Mouse (Mus musculus): ENCODE measurements around the gene Grm3. TPM values are rescaled to one million over a fixed set of nuclear protein-coding genes. Genes with fewer than 3 reads are reported as not detected.

Gene Grm3
- polyA plus RNA-seq (2012; rRNA removed): 47.5 and 54.4 TPM in 2 replicates

GRCm38 (mm10) chr5:9724956-9725600 lies at the start of gene Grm3:
Grm3 (minus strand) TSS chr5:9725170.
- Histone ChIP-seq H3K4me3 (ENCODE audit: insufficient read depth, low read length) (peak within 1 kb of the TSS; percentile 86), H3K4me1 (ENCODE audit: control insufficient read depth, insufficient read depth, low read length) (no peaks in the 10 kb centered on the region), H3K27ac (ENCODE audit: insufficient read depth, low read length) (peak within 1 kb of the TSS; percentile 91)
- TF ChIP-seq POLR2A (IDR thresholded peaks at IDR 0.05; ENCODE audit: extremely low read depth, insufficient read depth, low read length) (0 out of 2 replicates have a peak, but pooled peaks have one; percentile 0), CTCF (IDR thresholded peaks at IDR 0.05; ENCODE audit: extremely low read depth, insufficient read depth, low read length) (no peak)

DNA sequence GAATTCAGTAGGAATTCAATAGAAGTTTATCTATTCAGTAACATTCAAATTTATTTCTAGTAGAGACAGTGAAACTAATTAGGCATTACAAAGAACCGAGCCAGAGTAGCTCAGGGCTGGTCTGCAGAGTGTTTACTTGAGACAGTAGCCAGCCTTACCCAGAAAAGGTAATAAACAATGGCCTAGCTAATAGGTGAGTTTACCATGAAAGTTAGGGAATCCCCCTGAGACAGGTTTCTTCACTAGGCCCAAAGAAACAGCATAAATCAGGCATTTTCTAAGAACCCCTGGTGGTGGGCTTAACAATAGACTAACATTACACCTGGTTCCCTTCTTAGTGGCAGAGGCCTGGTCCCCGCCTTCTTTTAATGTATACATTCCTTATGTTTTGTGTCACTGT lies 30.8 kb upstream of the Grm3 start:
- Histone ChIP-seq H3K4me3 (ENCODE audit: insufficient read depth, low read length) (no peak overlapping the region), H3K4me1 (ENCODE audit: control insufficient read depth, insufficient read depth, low read length) (no peaks in the 10 kb centered on the region), H3K27ac (ENCODE audit: insufficient read depth, low read length) (no peak overlapping the region)
- no peak for TF ChIP-seq POLR2A (IDR thresholded peaks at IDR 0.05; ENCODE audit: extremely low read depth, insufficient read depth, low read length)
- TF ChIP-seq CTCF (IDR thresholded peaks at IDR 0.05; ENCODE audit: extremely low read depth, insufficient read depth, low read length): no peak

- no peaks in the 10 kb centered on the region for H3K4me1 ChIP-seq (ENCODE audit: control insufficient read depth, insufficient read depth, low read length)
- H3K27ac ChIP-seq (ENCODE audit: insufficient read depth, low read length): no peak overlapping the region
- no peak overlapping the region for H3K4me3 ChIP-seq (ENCODE audit: insufficient read depth, low read length)
- TF ChIP-seq POLR2A (IDR thresholded peaks at IDR 0.05; ENCODE audit: extremely low read depth, insufficient read depth, low read length) (no peak), CTCF (IDR thresholded peaks at IDR 0.05; ENCODE audit: extremely low read depth, insufficient read depth, low read length) (no peak)
These were observed 23.2 kb upstream of the Grm3 start for GRCm38 (mm10) chr5:9748184-9748583.

GRCm38 (mm10) chr5:9744120-9744519 lies 19.1 kb upstream of the Grm3 start:
- H3K4me3 ChIP-seq (ENCODE audit: insufficient read depth, low read length): no peak overlapping the region

DNA sequence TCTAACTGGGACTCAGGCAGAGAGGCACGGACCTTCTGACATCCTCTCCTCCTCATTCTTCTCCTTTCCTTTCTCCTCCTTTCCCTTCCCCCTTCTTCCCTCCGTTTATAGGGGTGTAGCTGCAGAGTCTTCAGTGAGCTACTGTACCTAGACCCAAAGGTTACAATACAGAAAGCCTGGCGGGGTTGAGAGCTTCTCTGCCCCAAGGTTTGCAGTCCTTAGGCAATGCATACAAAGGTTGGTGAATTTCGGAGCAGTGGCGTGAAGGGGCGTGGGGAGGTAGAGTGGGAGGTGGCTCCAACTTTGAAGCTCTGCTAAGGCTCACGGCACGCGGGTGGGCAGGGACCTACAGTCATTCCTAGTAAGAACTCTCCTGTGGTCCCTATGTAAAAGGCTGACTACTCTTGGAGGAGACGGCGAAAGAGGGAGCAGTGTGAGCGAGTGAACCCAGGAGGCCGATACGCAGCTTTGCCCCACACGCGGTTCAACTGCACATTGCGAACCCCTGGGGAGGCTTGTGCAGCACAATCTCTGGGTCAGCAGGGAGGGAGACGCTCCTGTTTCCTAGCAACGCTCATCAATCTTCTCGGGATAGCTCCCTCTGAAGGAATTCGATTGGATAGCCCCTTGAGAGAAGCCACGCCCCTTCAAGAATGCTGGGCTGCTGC lies 765 bp upstream of the Grm3 start:
- H3K27ac ChIP-seq (ENCODE audit: insufficient read depth, low read length): peak overlapping the region; percentile 91
- TF ChIP-seq CTCF (IDR thresholded peaks at IDR 0.05; ENCODE audit: extremely low read depth, insufficient read depth, low read length) (no peak), POLR2A (IDR thresholded peaks at IDR 0.05; ENCODE audit: extremely low read depth, insufficient read depth, low read length) (peak; percentile 82)
- no peaks in the 10 kb centered on the region for H3K4me1 ChIP-seq (ENCODE audit: control insufficient read depth, insufficient read depth, low read length)
- peak overlapping the region; percentile 86 for H3K4me3 ChIP-seq (ENCODE audit: insufficient read depth, low read length)

More at GRCm38 (mm10) chr5:9744120-9744519, 19.1 kb upstream of the Grm3 start:
- no peak for TF ChIP-seq POLR2A (IDR thresholded peaks at IDR 0.05; ENCODE audit: extremely low read depth, insufficient read depth, low read length)
- TF ChIP-seq CTCF (IDR thresholded peaks at IDR 0.05; ENCODE audit: extremely low read depth, insufficient read depth, low read length): no peak
- Histone ChIP-seq H3K27ac (ENCODE audit: insufficient read depth, low read length) (no peak overlapping the region), H3K4me1 (ENCODE audit: control insufficient read depth, insufficient read depth, low read length) (no peaks in the 10 kb centered on the region)

GRCm38 (mm10) chr5:9724287-9724955 lies 549 bp downstream of the Grm3 start:
- peaks cover 1% of the 10 kb centered on the region; the same call in 1 of the 2 replicates for H3K4me1 ChIP-seq (ENCODE audit: control insufficient read depth, insufficient read depth, low read length)
- H3K27ac ChIP-seq (ENCODE audit: insufficient read depth, low read length): peak overlapping the region; percentile 91
- peak overlapping the region; percentile 86 for H3K4me3 ChIP-seq (ENCODE audit: insufficient read depth, low read length)
- TF ChIP-seq POLR2A (IDR thresholded peaks at IDR 0.05; ENCODE audit: extremely low read depth, insufficient read depth, low read length) (0 out of 2 replicates have a peak, but pooled peaks have one; percentile 13), CTCF (IDR thresholded peaks at IDR 0.05; ENCODE audit: extremely low read depth, insufficient read depth, low read length) (no peak)

DNA sequence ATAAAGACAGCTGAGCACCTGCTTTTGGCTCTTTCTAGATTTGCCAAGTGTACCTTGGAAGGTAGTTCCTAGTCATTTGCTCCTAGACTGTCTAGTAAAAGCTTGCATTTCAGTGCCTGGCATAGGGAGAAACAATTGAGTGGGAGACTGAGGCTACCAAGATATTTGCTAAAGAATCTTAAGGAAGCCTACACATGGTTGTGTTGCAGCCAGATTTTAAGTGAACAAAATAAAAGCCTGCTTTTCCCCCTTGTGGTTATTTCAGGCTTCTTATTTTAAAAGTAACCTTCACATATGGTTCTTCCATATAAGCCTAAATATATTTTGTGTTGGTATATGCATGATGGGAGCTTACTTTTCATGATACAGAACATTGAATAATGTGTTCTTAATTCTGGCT lies 3.8 kb downstream of the Grm3 start:
- no peak for TF ChIP-seq POLR2A (IDR thresholded peaks at IDR 0.05; ENCODE audit: extremely low read depth, insufficient read depth, low read length)
- no peak for TF ChIP-seq CTCF (IDR thresholded peaks at IDR 0.05; ENCODE audit: extremely low read depth, insufficient read depth, low read length)
- Histone ChIP-seq H3K4me1 (ENCODE audit: control insufficient read depth, insufficient read depth, low read length) (peaks cover 1% of the 10 kb centered on the region; the same call in 1 of the 2 replicates), H3K4me3 (ENCODE audit: insufficient read depth, low read length) (no peak overlapping the region), H3K27ac (ENCODE audit: insufficient read depth, low read length) (no peak overlapping the region)

DNA sequence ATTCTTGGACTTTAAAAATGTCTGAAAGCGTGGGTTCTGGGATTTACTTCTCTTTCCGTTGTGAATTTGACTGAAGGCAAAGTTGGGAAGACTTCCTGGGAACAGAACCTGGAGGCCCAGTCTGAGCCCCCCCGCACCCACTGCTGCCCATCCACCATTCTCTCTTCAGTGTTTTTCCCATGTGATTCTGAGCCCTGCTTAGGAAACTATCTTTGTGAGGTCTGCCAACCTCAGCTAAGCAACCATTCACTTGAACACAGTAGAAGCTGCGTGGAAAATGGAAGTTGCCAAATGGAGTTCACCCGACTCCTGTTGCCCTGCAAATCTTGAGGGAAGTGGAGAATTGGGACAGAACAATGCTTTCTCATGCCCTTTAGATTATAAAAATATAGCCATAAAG lies 8.7 kb downstream of the Grm3 start:
- TF ChIP-seq CTCF (IDR thresholded peaks at IDR 0.05; ENCODE audit: extremely low read depth, insufficient read depth, low read length) (no peak), POLR2A (IDR thresholded peaks at IDR 0.05; ENCODE audit: extremely low read depth, insufficient read depth, low read length) (no peak)
- H3K4me3 ChIP-seq (ENCODE audit: insufficient read depth, low read length): no peak overlapping the region
- H3K4me1 ChIP-seq (ENCODE audit: control insufficient read depth, insufficient read depth, low read length): peaks cover 1% of the 10 kb centered on the region; the same call in 1 of the 2 replicates
- H3K27ac ChIP-seq (ENCODE audit: insufficient read depth, low read length): no peak overlapping the region

DNA sequence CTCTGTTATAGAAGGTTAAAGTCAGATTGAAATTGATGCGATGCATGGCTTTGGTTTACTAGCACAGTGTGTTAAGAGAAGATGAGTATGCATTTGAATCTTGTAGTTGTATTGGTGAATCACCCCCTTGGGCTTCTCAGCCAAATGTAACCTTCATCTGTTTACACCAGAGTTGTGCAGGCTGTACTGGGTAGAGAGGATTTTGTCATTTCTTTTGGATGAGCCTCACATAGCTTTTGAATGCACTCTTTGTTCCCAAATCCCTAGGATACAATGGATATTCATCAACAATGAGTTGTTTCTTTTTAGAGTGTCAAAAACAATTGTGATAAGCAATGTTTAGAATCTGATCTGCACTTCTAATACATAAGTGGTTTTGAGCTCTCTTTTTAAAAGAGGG lies 17.9 kb downstream of the Grm3 start:
- Histone ChIP-seq H3K4me1 (ENCODE audit: control insufficient read depth, insufficient read depth, low read length) (peaks cover 1% of the 10 kb centered on the region; the same call in 1 of the 2 replicates), H3K27ac (ENCODE audit: insufficient read depth, low read length) (peak overlapping the region; percentile 71; the same call in 1 of the 2 replicates)
- TF ChIP-seq POLR2A (IDR thresholded peaks at IDR 0.05; ENCODE audit: extremely low read depth, insufficient read depth, low read length) (no peak), CTCF (IDR thresholded peaks at IDR 0.05; ENCODE audit: extremely low read depth, insufficient read depth, low read length) (no peak)

More for the DNA sequence above, 17.9 kb downstream of the Grm3 start:
- no peak overlapping the region for H3K4me3 ChIP-seq (ENCODE audit: insufficient read depth, low read length)

Data from cortical plate, adult 2 months (tissue).